Mouse (Mus musculus): ENCODE results near the gene Preb. TPM values are rescaled to one million over a fixed set of nuclear protein-coding genes. Genes with fewer than 3 reads are reported as not detected.

The Preb gene
- total RNA-seq (2023; ENCODE audit: inconsistent age), result 173 to 178 TPM (median 174 TPM) in 4 replicates

GRCm38 (mm10) chr5:30959966-30960501 lies at the start of gene Preb:
Gene Preb (minus strand): TSS chr5:30960361.

GRCm38 (mm10) chr5:30968416-30968815 lies 8.3 kb upstream of the Preb start, which contains the start of gene Tcf23:
Gene Tcf23 (plus strand): TSS chr5:30968662.

DNA sequence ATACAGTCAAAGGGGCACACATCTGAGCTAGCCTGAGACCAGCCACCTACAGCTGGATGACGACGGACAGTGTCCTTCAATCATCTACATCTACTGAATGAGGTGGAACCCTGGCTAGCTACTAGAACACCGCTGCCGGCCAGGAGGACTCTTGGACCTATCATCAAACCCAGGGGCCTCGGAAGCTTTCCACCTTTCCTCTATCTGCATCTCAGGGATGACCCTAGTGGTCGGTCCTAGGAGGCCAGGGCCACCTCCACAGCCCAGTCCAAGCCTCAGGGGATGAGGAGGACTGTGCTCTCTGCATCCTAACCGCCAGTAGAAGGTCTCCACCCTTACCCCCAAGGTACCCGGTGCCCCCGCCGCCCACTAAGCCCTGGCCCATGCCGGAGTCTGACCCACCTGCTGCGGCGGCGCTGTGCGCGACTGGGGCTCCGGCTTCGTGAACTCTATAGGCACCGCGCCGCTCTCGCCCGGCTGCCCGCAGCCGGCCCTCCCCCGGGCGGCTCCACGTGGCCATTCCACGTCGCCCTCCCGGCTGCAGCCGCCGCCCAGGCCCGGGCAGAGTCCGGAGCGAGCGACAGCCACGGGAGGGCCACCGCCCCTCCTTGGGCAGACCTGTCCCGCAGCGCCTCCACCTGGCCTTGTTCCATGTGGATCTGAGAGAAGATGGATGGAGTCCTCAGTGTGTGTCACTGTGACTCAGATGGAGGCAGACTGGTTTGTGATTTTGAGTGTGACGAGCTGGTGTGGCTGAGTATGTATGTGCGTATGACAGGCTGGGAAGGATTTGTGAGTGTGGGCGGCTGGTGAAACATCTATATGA lies 15.0 kb downstream of the Preb start, which contains the start of gene Cgref1:
TSS of gene Cgref1 (minus strand) at position 636 of the 826 bp plus-strand sequence.

DNA sequence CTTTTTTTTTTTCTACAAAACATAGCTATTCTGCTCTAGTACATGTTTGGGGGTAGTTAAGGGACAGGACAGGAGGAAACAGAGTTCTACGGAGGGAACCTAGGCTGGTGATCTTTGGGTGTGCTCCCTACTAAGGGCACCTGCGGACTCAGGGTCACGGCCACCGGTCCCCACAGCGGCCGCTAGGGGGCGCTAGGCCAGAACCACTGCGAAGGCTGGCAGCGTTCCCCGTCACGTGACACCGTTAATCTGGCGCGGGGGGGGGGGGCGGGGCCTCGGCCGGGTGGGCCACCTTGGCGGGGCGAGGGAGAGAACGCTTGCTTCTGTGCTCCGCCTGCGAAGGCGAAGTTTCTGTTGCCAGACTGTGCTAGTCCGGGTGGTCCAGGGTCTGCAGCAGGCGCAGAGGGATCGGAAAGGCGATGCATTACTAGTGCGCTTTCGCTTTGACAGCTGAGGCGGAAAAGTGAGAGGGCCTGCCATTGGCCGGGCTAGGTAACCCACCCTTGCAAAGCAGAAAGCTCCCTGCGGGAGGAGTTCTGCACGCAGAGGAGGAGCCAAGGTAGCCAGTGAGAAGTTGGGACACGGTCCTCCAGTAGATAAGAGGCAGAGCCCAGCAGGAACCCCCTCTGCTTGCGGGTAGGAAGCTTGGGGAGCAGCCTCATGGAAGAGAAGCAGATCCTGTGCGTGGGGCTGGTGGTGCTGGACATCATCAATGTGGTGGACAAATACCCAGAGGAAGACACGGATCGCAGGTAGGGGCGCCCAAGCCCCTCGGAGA lies 38.7 kb downstream of the Preb start, which contains the start of gene Khk:
TSS of gene Khk (plus strand) at position 176 of the 778 bp plus-strand sequence.

GRCm38 (mm10) chr5:30913060-30913841 lies 46.9 kb downstream of the Preb start, which contains the start of gene Emilin1:
Gene Emilin1 (plus strand): TSS chr5:30913402.

GRCm38 (mm10) chr5:30907413-30908059 lies 52.6 kb downstream of the Preb start, which contains the start of gene Ost4:
Gene Ost4 (minus strand): TSS chr5:30907788.

Other genes starting within 250 kb of the Preb start
- gene Dpysl5, start 248.8 kb downstream of the Preb start, total RNA-seq (2023; ENCODE audit: inconsistent age), result not detected in 4 replicates
- 7.1 to 8.0 TPM (median 7.9 TPM) in 4 replicates for gene Mapre3, start 145.7 kb downstream of the Preb start, total RNA-seq (2023; ENCODE audit: inconsistent age)
- gene Tmem214, start 92.3 kb downstream of the Preb start, total RNA-seq (2023; ENCODE audit: inconsistent age), result 41.6 to 48.8 TPM (median 46.7 TPM) in 4 replicates
- gene Agbl5, start 71.7 kb downstream of the Preb start, total RNA-seq (2023; ENCODE audit: inconsistent age), result 16.6 to 22.1 TPM (median 20.9 TPM) in 4 replicates
- gene Ost4, start 52.6 kb downstream of the Preb start, total RNA-seq (2023; ENCODE audit: inconsistent age), result 159 to 190 TPM (median 185 TPM) in 4 replicates
- gene Emilin1, start 47.0 kb downstream of the Preb start, total RNA-seq (2023; ENCODE audit: inconsistent age), result 0.94 to 2.2 TPM (median 1.3 TPM) in 4 replicates
- 11.8 to 19.5 TPM (median 13.3 TPM) in 4 replicates for gene Khk, start 38.9 kb downstream of the Preb start, total RNA-seq (2023; ENCODE audit: inconsistent age)
- not detected in 4 replicates for gene Cgref1, start 14.8 kb downstream of the Preb start, total RNA-seq (2023; ENCODE audit: inconsistent age)
- gene Tcf23, start 8.3 kb upstream of the Preb start, total RNA-seq (2023; ENCODE audit: inconsistent age), result 0.16 TPM in 1 of 4 replicates, not detected in the others
- 34.7 to 50.5 TPM (median 41.7 TPM) in 4 replicates for gene Atraid, start 88.0 kb upstream of the Preb start, total RNA-seq (2023; ENCODE audit: inconsistent age)
- gene Slc5a6, start 88.6 kb upstream of the Preb start, total RNA-seq (2023; ENCODE audit: inconsistent age), result 9.7 to 14.3 TPM (median 10.6 TPM) in 4 replicates
- 57.4 to 64.3 TPM (median 61.9 TPM) in 4 replicates for gene Cad, start 94.4 kb upstream of the Preb start, total RNA-seq (2023; ENCODE audit: inconsistent age)
- gene Dnajc5g, start 145.9 kb upstream of the Preb start, total RNA-seq (2023; ENCODE audit: inconsistent age), result not detected in 4 replicates
- gene Slc30a3, start 147.9 kb upstream of the Preb start, total RNA-seq (2023; ENCODE audit: inconsistent age), result 0.22 to 1.9 TPM (median 0.54 TPM) in 3 of 4 replicates, not detected in the other
- not detected in 4 replicates for gene Trim54, start 156.4 kb upstream of the Preb start, total RNA-seq (2023; ENCODE audit: inconsistent age)
- not detected in 4 replicates for gene Ucn, start 178.5 kb upstream of the Preb start, total RNA-seq (2023; ENCODE audit: inconsistent age)
- 16.5 to 23.3 TPM (median 19.8 TPM) in 4 replicates for gene Mpv17, start 193.9 kb upstream of the Preb start, total RNA-seq (2023; ENCODE audit: inconsistent age)
- gene Gm29609, start 219.6 kb upstream of the Preb start, total RNA-seq (2023; ENCODE audit: inconsistent age), result 3.2 to 5.6 TPM (median 4.2 TPM) in 4 replicates
- 171 to 195 TPM (median 190 TPM) in 4 replicates for gene Gtf3c2, start 219.8 kb upstream of the Preb start, total RNA-seq (2023; ENCODE audit: inconsistent age)
- 74.9 to 85.8 TPM (median 84.0 TPM) in 4 replicates for gene Snx17, start 232.9 kb upstream of the Preb start, total RNA-seq (2023; ENCODE audit: inconsistent age)
- 33.8 to 58.0 TPM (median 38.8 TPM) in 4 replicates for gene Eif2b4, start 233.1 kb upstream of the Preb start, total RNA-seq (2023; ENCODE audit: inconsistent age)
- 62.3 to 67.0 TPM (median 65.8 TPM) in 4 replicates for gene Zfp513, start 241.9 kb upstream of the Preb start, total RNA-seq (2023; ENCODE audit: inconsistent age)